Mouse (Mus musculus): ENCODE results near the gene Utp6. TPM values are rescaled to one million over a fixed set of nuclear protein-coding genes. Genes with fewer than 3 reads are reported as not detected.
"Not testable (repeated sequence)": the region's sequence is repeated elsewhere in the genome, so short reads cannot be mapped to it uniquely, and the experiment has no call there.

Utp6 gene
- 10 to 100 TPM; 26.1 to 26.6 TPM for total RNA-seq (2021)
- long read RNA-seq, experiment 1, transcript Utp6-201 (19 exons, 3,877 nt), result major isoform, 5 of 10 reads
- long read RNA-seq, experiment 1, partial matches to known transcripts, result 0 of 10 reads
- long read RNA-seq, experiment 1, other reads (novel, unspliced or antisense), result 5 of 10 reads
- long read RNA-seq, experiment 2, transcript Utp6-201 (19 exons, 3,877 nt), result major isoform, 5 of 7 reads
- long read RNA-seq, experiment 2, partial matches to known transcripts, result 0 of 7 reads
- long read RNA-seq, experiment 2, other reads (novel, unspliced or antisense), result 2 of 7 reads

GRCm38 (mm10) chr11:79962125-79962876, at the start of gene Utp6:
Gene Utp6, minus strand, starts transcription at chr11:79962390.
- DNase-seq (ENCODE audit: low spot score in 2 of 2), result peak; percentile 98 to 100

GRCm38 (mm10) chr11:79994271-79994988, 32.2 kb upstream of the Utp6 start:
- no peak for DNase-seq (ENCODE audit: low spot score in 2 of 2)

GRCm38 (mm10) chr11:79993356-79994270, 31.4 kb upstream of the Utp6 start:
- peak; percentile 5 to 21 for DNase-seq (ENCODE audit: low spot score in 2 of 2)

DNA sequence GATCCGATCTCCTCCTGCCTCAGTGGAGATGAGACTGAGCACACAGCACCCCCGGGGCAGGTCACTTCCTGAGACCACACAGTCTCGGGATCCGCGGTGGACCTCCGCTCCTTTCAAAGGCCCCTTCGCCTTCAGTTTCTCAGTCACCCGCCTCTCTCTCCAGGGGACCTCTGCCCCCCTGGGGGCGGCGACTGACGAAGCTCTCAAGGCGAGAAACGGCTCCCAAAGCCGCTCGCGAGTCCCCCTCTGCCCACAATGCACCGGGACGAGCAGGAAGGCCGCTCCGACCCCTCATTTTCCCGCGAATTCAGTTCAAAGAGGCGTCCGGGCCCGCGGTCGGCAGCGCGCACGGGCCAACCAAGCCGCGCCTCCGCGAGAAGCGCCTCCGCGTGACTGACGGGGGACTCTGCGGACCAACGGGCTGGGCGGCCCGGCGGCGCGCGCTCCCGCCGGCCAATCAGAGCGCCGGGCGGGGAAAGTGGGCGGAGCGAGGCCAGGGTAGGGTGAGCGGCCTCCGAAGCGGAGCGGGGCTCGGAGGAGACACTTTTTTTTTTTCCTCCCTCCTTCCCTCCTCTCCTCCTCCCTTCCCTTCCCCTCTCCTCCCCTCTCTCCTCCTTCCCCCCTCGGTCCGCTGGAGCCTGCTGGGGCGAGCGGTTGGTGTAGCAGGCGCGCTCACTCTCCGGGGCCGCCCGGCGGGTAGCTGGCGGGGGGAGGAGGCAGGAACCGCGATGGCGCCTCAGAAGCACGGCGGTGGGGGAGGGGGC, 30.6 kb upstream of the Utp6 start, which contains the start of gene Suz12:
Gene Suz12, plus strand, starts transcription at position 515 of the 764 bp plus-strand sequence.
- DNase-seq (ENCODE audit: low spot score in 2 of 2), result peak; percentile 91 to 96

DNA sequence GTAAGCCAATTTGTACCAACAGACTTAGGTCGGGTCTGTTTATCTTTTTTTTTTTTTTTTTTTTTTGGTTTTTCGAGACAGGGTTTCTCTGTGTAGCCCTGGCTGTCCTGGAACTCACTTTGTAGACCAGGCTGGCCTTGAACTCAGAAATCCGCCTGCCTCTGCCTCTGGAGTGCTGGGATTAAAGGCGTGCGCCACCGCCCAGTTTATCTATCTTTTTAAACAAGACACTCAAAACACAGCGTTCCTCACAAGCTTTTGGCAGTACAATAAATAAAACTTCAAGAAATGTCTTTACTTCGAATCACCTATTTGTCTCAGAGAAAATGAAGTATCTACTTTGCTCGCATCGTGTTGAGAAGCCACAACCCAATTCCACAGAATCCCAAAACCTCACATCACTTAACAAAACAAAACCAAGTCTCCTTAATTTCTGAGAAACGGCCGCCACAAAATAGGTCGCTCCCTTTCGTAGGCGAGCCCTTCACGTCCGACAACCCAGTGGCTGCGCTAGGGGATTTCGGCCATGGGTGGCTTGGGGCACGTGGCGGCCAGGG, 29.9 kb upstream of the Utp6 start:
- no peak for DNase-seq (ENCODE audit: low spot score in 2 of 2)

DNA sequence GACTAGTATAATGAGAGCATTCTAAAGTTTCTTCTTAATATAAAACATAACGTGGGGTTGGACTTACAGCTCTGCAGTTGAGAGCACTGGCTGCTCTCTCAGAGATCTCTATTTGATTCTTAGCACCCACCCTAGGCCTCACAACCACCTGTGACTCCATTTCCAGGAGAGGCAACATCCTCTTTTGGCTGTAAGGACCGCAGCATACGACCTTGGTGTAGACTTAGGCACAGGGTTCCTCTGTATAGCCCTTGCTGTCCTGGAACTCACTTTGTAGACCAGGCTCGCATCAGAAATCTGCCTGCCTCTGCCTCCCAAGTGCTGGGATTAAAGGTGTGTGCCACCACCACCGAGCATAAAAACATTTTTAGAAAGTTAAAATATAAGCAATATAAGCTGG, 29.4 kb upstream of the Utp6 start:
- DNase-seq (ENCODE audit: low spot score in 2 of 2), result no peak

DNA sequence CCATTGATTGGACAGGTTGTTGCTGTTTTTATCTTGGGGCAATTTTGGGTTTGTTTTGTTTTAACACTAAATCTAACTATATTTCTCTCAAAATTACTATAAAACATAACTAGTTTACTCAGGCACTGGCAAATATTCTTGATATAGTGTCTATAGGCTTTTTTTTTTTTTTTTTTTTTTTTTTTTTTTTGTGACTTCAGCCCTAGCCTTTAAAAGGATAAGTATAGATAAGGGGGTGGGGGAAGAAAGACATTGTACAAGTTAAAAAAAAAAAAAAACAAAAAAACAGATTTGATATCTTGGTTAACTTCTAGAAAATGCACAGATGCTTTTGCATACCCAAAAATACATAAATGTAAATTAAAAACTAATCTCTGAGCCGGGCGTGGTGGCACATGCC, 27.9 kb upstream of the Utp6 start:
- DNase-seq (ENCODE audit: low spot score in 2 of 2), result no peak

DNA sequence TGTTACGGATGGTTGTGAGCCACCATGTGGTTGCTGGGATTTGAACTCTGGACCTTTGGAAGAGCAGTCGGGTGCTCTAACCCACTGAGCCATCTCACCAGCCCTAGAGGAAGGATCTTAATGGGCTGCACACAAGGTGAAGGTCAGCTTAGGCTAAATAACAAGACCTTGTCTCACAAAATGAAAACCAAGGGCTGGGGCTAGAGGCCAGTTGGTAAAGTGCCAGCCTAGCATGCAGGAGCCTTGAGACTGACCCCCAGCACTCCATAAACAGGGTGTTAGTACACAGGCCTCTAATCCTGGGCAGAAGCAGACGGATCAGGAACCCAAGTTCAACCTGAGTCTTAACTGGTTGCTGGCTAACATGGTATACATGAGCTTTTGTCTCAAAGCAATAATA, 25.7 kb upstream of the Utp6 start:
- DNase-seq (ENCODE audit: low spot score in 2 of 2), result no peak

DNA sequence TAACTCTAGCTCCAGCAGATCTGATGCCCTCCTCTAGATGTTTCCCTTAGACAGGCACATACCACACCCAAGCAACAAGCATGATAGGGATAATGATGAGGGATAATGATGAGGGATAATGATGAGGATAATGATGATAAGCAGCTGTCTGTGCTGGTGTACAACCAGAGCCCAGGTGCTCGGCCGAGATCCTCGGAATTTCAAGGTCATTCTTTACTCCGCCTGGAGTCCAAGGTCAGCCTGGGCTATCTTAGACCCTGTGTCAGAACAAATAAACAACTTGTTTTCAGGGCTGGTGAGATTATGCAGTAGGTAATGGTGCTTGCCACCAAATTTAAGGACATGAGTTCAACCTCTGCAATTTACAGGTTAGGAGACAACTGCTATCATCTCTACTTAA, 24.7 kb upstream of the Utp6 start:
- no peak for DNase-seq (ENCODE audit: low spot score in 2 of 2)

- not testable (repeated sequence) for DNase-seq (ENCODE audit: low spot score in 2 of 2)
These were observed 15.6 kb upstream of the Utp6 start for GRCm38 (mm10) chr11:79977747-79978146.

DNA sequence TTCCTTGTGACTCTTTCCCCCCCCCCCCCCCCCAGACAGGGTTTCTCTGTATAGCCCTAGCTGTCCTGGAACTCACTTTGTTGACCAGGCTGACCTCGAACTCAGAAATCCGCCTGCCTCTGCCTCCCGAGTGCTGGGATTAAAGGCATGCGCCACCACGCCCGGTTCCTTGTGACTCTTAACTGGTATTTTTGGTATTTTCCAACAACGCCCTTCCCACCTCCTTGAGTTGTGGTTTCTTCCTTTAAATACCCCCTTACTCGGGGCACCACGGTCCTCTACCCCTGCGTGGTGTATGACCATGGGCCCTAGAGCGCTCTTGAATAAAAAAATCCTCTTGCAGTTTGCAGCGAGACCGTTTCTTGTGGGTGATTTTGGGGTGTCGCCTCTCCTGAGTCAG, 14.9 kb upstream of the Utp6 start:
- DNase-seq (ENCODE audit: low spot score in 2 of 2), result not testable (repeated sequence)

DNA sequence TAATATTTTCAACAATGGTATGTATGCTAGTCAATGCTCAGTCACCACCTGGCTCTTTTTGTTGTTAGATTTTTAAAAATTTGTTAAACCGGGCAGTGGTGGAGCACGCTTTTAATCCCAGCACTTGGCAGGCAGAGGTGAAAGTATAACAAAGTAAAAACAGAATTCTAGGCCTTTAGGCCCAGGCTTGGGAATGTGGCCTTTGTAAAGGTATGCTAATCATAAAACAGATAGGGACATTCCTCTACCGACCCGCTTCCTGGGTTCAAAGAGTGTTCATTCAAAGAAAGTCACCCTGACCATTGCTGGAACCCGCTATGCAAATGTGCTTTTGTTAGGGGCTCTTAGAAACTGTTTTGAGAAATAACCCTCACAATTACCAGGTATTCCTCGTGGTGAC, 14.5 kb upstream of the Utp6 start:
- not testable (repeated sequence) for DNase-seq (ENCODE audit: low spot score in 2 of 2)

- DNase-seq (ENCODE audit: low spot score in 2 of 2), result no peak
These were observed 14.0 kb upstream of the Utp6 start for GRCm38 (mm10) chr11:79976222-79976621.

- no peak for DNase-seq (ENCODE audit: low spot score in 2 of 2)
These were observed 13.2 kb upstream of the Utp6 start for GRCm38 (mm10) chr11:79975377-79975776.

DNA sequence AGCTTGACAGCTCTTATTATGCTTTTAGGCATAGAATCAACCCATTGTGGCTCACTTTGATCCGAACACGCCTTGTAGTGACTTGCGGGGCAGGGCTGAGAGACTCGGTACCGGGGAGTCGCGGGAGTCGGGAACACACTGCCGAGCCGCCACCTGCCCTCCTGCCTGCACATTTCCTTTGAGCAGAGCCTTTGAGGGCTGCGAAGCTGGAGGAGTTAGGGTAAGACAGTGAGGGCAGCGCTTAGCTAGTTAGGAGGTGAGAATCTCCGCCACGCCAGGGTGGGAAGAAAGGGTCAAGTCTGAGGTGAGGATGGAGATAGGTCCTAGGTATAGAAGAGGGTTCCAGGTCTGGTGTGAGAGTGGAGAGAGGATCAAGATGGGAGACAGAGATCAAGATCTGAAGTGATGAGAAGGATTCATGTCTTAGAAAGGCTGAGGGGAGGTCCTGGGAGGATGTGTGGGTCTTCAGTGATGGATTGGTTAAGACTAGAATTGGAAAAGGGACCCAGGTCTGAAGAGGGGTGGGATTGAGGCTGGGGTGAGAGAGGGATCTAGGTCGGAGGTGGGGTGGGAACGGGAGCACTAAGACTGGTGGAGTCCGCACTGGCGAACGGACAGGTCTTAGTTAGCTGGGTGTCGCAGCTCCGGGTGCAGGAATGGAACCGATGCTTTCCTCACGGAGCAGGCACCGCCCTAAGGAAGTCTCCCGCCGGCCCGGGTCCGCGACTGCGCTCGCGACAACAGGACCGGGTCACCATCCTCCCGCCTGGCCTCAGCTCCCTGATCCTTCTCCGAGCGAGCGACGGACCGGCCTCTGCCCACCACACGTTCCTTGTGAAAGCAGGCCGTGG, 11.7 kb upstream of the Utp6 start:
- DNase-seq (ENCODE audit: low spot score in 2 of 2), result peak; percentile 18 to 41

DNA sequence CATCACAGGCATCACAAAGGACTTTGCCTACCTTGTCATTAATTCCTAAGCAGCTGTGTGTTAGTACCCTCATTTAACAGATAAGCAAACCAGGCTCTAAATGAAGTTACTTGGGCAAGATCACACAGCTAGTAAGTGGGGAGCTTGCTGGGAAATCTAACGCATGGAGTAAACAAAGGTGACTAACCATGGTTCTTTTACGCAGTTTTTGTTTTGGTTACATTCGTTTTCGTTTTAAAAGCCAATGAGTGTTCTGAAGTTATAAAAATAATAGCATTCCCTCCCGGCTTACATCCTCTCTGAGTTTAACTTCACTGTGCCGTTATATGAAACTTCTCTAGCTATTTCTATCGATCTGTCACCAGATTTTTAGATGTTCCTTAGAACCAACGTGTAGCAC, 10.9 kb upstream of the Utp6 start:
- DNase-seq (ENCODE audit: low spot score in 2 of 2), result no peak

- no peak for DNase-seq (ENCODE audit: low spot score in 2 of 2)
These were observed 5.6 kb upstream of the Utp6 start for GRCm38 (mm10) chr11:79967752-79968151.

- peak; percentile 9 to 15 for DNase-seq (ENCODE audit: low spot score in 2 of 2)
These were observed 3.7 kb upstream of the Utp6 start for GRCm38 (mm10) chr11:79965896-79966295.

All from left cerebral cortex, adult 18-20 months (tissue).